Mouse (Mus musculus): ENCODE measurements around the gene Slc8b1. TPM values are rescaled to one million over a fixed set of nuclear protein-coding genes. Genes with fewer than 3 reads are reported as not detected.
"Not testable (repeated sequence)": the region's sequence is repeated elsewhere in the genome, so short reads cannot be mapped to it uniquely, and the experiment has no call there.

Gene Slc8b1
- polyA plus RNA-seq, 2 experiments from 2014 or later = 4.7 to 7.2 TPM

- ATAC-seq = no peak
Measured at GRCm38 (mm10) chr5:120497071-120497470, 13.9 kb upstream of the Slc8b1 start.

DNA sequence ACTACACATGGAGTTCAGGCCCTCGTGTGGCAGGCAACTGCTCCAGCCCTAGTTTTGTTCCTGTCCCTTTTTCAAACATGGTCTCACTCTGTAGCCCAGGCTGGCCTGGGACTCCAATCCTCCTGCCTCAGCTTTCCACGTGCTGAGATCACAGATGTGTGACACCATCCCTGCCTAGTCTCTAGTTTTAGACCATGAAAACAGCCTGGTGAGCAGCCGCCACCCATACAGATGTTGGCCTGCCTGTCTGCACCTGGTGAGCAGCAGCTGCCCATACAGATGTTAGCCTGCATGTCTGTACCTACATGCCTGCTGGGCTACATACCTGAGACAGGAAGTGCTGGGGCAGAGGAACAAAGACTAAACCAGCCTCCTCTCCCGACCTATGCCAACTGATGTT is 11.8 kb upstream of the Slc8b1 start:
- ATAC-seq = no peak

DNA sequence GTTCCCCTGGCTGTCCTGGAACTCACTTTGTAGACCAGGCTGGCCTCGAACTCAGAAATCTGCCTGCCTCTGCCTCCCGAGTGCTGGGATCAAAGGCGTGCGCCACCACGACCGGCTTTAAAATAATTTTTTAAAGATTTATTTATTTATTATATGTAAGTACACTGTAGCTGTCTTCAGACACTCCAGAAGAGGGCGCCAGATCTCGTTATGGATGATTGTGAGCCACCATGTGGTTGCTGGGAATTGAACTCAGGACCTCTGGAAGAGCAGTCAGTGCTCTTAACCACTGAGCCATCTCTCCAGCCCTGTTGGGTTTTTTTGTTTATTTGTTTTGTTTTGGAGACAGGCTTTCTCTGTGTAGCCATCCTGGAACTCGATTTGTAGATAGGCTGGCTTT is 10.4 kb upstream of the Slc8b1 start:
- not testable (repeated sequence) for ATAC-seq

- no peak for ATAC-seq
Measured at GRCm38 (mm10) chr5:120502147-120502621, 8.8 kb upstream of the Slc8b1 start.

DNA sequence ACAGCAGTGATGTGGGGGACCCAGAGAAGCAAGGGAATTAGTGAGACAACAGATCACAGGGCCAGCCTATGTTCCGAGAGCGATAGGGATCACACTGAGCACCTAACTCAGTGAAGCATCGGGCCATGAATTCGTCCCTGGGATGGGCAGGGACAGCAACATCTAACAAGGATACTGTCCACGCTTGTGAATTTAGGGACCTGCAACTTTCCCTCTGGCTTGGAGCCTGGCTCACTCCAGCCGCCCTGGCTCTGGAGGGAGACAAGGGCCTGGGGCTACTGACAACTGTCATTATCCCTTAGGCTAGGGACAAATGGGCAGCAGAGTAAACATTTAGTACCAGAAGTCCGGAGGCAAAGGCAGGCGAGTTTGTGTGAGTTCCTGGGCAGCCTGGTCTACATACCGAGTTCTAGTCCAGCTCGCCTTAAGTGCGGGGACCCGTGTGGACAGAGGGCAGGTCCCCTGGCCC is 8.3 kb upstream of the Slc8b1 start:
- ATAC-seq = no peak

GRCm38 (mm10) chr5:120503144-120503795 is 7.7 kb upstream of the Slc8b1 start, which contains the start of gene Plbd2:
Gene Plbd2, minus strand, starts transcription at chr5:120503625.
- peak; percentile 59 for ATAC-seq

DNA sequence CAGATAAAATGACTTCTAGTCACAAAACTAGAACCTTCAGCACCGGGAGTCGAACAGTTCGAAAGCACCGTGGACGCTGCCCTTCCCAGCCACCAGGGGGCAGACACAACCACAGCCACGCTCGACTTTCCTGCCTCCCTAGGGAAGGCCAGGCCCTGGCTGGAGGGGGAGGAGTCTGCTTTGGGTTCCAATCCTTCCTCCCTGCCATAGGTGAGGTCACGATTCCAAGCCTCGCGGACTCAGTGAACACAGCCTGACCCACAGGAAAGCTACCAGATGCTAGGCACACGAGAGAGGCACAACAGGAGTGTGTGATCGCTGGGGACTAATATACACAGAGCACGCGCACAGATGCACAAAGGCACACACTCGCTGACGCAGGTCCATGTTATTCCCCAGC is 5.6 kb upstream of the Slc8b1 start:
- peak; percentile 24 for ATAC-seq

- peak; percentile 41 for ATAC-seq
Measured at GRCm38 (mm10) chr5:120505781-120506180, 5.2 kb upstream of the Slc8b1 start.

DNA sequence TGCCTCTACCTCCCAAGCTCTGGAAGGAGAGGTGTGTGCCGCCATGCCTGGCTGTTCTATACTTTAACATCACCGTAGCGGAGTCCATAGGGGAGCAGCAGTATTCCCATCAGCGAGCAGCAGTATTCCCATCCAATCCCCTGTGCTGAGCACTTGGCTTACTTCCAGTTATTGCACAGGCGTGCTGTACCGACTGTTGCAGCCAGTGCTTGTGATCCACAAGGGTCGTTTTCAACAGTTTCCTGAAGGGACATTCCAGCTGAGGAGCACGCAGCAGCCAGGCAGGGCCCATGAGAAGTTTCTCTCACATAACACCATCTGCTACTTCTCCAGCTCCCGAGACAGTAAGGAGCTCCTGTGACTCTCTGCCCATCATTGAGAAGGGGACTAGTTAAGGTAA is 4.5 kb upstream of the Slc8b1 start:
- ATAC-seq = no peak

DNA sequence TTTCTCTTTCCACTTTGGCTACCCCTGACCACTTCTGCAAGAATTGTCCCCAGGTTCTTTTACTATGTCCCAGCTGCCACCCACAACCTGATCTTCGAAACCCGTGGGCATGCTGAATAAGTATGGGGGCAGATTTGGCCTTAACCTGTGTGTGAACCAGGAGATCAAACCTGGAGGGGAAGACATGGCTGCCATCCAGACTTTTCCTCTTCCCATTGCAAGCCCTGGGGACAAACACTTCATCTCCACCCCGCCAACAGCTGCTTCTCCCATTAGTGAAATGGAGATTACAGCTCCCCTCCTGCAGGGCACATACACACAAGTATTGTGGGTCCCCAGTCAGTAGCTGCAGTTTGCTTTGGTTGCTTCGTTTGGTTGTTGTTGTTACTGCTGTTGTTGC is 3.7 kb upstream of the Slc8b1 start:
- no peak for ATAC-seq

DNA sequence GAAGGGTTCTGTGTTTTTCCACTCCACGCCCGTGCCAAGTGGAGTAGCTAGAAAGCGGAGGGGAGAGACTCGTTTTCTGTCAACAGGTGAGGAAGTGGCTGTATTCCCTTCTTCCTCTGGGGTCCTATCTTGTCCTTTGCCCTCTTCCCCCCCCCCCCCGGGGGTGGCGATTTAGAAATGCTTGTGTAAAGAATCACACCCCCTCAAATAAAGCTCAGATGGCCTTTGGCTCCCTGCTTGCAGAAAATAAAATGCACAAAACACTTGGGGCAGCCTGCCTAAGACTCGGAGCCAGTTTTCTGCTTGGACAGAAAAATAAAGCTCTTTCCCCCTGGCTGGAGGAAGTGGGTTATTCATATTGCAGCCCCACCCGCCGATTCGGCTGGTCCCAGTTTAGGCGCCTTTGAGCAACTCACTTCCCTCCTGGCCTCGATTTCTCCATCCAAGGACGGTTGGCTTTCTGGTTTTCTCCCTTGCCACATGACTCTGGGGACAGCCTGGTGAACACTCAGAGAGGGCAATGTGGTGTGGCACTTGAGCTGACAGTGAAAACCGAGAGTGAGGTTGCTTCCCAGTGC is 764 bp downstream of the Slc8b1 start:
- ATAC-seq = no peak

DNA sequence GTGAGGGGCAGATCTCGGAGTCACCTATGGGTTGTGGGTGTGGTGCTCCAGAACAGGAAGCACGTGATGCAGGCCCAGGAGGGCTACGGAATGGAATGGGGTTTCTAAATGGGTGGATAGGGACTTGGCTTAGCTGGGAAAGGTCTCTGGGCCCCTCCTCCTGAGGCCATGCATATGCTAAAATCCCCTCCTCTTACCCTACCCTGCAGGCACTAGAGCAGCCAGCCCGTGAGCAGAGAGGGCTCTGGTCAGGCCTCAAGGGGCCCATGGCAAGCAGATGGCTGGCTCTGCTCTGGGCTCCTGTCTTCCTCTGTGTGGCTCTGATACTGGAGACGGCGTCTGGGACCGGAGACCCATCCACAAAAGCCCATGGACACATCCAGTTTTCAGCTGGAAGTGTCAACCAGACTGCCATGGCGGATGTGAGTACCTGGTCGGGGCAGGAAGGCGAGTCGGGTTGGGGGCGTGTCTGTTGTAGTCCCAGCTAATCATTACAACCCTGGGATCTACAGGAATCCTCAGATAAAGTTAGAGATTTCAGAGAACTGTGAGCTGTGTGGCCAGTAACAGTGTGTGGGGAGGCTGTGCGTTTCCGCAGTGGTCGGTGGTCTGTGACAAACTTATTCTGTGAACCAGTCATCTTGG is 2.1 kb downstream of the Slc8b1 start:
- no peak for ATAC-seq

GRCm38 (mm10) chr5:120514031-120514677 is 3.2 kb downstream of the Slc8b1 start:
- no peak for ATAC-seq

DNA sequence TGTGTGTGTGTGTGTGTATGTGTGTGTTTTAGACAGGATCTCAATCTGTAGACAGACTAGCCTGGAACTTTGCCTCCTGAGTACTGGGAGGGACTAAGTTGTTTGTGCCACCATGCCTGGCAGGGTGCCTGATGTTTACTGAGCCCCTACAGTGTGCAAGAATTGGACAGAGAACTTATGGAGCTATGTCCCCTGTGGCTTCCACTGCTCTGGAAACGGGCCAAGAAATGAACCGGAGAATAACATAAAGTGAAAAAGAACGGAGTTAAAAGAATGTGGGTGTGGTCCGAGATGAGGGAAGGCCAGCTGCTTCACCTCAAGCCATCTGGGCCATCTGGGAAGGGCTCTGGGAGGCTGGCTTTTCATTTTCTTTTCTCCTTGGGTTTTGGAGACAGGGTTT is 3.8 kb downstream of the Slc8b1 start:
- no peak for ATAC-seq

- no peak for ATAC-seq
Measured at GRCm38 (mm10) chr5:120515451-120515850, 4.5 kb downstream of the Slc8b1 start.

- ATAC-seq = no peak
Measured at GRCm38 (mm10) chr5:120516221-120516984, 5.4 kb downstream of the Slc8b1 start.

- no peak for ATAC-seq
Measured at GRCm38 (mm10) chr5:120517552-120517951, 6.6 kb downstream of the Slc8b1 start.

DNA sequence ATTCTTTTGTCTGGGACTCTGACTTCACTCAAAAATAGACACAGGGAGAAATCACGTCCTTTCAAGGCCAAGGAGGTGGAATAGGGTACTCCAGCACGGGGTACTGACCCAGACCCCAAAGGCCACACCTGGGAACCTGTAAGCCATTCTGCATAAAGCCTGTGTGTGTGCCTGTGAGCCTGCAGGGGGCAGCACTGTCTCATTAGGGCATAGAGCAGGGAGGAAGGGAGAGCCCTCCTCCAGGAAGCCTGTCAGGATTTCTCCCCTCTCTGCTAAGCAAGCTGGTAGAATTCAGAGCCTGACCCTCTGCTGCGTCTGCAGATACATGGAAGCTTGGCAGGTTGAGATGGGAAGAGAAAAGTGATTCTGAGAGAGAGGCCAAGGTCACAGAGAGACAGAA is 11.7 kb downstream of the Slc8b1 start:
- no peak for ATAC-seq

DNA sequence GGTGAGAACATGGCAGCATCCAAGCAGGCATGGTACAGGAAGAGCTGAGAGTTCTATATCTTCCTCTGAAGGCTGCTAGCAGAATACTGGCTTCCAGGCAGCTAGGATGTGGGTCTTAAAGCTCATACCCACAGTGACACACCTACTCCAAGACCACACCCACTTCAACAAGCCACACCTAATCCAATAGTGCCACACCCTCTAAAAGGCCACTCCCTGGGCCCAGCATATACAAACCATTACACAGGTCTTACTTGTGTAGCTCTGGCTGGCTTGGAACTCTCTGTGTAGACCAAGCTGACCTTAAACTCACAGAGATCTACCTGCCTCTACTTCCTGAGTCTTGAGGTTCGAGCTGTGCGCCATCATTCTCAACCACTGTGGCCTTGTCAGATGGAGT is 13.8 kb downstream of the Slc8b1 start:
- no peak for ATAC-seq

DNA sequence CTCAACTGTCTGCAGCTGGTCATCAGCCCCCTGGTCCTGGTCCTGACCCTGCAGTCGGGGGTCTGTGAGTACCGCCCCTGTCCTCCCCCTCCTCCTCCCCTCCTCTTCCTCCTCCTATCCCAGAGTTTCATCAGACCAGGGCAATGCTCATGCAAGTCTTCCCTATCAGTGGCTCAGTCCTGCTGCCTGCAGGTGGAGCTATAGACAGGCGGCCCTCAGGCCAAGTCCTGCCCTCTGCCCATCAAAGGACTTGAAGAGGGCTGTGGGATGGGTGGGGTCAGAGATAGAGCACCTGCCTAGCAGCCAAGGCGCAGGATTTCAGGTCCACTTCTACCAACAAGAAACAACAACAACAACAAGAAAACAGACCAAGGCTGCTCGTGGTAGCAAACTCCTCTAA is 14.8 kb downstream of the Slc8b1 start:
- ATAC-seq = no peak

GRCm38 (mm10) chr5:120526311-120526710 is 15.3 kb downstream of the Slc8b1 start:
- ATAC-seq = no peak

DNA sequence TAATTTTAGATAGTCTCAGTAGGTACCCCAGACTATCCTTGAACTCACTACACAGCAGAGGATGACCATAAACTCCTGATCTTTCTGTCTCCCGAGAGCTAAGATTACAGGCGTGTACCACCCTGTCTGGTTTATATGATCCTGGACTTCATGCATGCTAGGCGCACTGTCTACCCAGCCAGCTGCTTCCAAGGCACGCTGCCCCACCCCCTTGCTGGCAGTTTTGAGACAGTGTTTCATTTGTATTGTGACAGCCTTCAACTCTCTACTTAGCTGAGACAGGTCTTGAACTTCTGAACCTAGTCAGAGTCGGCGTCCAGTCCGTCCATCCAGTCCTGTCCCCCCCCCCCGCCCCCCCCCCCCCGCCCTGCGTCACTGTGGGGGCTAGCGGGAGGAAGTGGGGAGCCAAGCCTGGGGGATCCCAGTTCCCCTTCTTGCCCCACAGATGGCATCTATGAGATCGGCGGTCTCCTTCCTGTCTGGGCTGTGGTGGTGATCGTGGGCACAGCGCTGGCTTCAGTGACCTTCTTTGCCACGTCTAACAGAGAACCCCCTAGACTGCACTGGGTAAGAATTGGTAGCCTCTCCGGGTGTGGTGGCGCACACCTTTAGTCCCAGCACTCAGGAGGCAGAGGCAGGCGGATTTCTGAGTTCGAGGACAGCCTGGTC is 16.5 kb downstream of the Slc8b1 start:
- ATAC-seq = no peak

All from activated CD4-positive, CD25-positive, alpha-beta regulatory T cell, adult 4 months (primary cell).